In the genomic region with DNA sequence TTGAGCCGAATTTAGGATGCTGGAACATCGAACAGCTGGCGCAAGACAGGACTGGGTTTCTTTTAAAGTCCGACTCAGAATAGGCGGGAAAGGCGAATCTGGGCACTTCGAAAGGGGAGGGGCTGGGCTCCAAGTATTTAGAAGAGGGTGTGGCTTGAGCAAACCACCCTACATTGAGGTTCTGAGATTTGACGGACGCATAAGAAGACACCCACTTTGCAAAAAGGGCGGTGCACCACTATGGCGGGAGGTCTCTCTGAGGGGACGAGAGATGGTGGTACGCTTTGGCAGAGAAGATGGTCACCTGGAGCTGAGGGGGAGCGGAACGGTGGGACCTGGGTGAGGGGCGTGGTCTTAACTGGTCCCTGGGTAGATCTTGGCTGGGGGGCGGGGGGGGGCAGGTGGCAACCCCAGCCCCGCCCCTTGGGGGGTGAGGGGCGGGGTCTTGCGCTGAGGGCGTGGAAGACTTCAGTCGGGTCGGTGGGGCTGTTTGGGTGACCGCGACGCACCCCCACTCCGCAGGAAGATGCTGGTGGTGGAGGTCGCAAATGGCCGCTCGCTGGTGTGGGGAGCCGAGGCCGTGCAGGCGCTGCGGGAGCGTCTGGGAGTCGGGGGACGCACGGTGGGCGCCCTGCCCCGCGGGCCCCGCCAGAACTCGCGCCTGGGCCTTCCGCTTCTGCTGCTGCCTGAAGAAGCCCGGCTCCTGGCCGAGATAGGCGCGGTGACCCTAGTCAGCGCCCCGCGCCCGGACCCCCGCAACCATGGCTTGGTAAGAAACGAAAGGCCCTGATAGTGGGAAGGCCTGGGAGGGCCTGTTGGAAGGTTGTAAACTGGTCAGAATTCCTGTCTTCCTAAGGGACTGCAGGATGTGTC, we compare ENCODE assay signal across 8 mouse cellular contexts. TPM values are rescaled to one million over a fixed set of nuclear protein-coding genes. Genes with fewer than 3 reads are reported as not detected.
A peak's percentile ranks its signal among the peaks of the same experiment; 100 is the strongest.
DNase-seq lines count a peak whose midpoint lies in the region; ATAC-seq and TF ChIP-seq lines count a peak whose summit lies in the region.

No protein-coding gene starts in this region.

- TF ChIP-seq POLR2A in olfactory bulb, adult 2 months (IDR thresholded peaks at IDR 0.05; ENCODE audit: insufficient read depth, low read depth, low read length) = no peak
- TF ChIP-seq POLR2A in thymus, adult 2 months (IDR thresholded peaks at IDR 0.05; ENCODE audit: control insufficient read depth, extremely low read depth, insufficient read depth, low read length, poor library complexity) = no peak

- peak; percentile 84 for DNase-seq in ES-E14 (ENCODE audit: low read depth, low spot score)
- peak; percentile 77 for DNase-seq in forebrain, embryonic 10.5 days (ENCODE audit: extremely low spot score, low spot score)
- DNase-seq in heart, postnatal 10 days = peak; percentile 80 to 84
- peak; percentile 83 to 85 for DNase-seq in kidney, postnatal 36 days
- DNase-seq in thymus, adult 2 months = peak; percentile 55

- in situ Hi-C loops in ES-E14 (cut with MboI; ENCODE audit: low sequenced_read_pairs in 2 of 2, unreplicated experiment in 2 of 2) = no loop called here

- no peaks in the 10 kb centered on the region for H3K9me3 ChIP-seq in ES-E14 (ENCODE audit: control insufficient read depth, insufficient read depth, low read depth, low read length)
- H3K9me3 ChIP-seq in forebrain, embryonic 10.5 days = no peaks in the 10 kb centered on the region
- no peaks in the 10 kb centered on the region for H3K9me3 ChIP-seq in lung, embryonic 16.5 days (ENCODE audit: control insufficient read depth, low read length)

- peak overlapping the region; percentile 89 for H3K9ac ChIP-seq in ES-E14 (ENCODE audit: insufficient read depth, low read depth, low read length, poor library complexity, severe bottlenecking)
- H3K9ac ChIP-seq in lung, embryonic 16.5 days (ENCODE audit: low read length) = peak overlapping the region; percentile 96

- 0 out of 4 replicates have a peak, but pooled peaks cover 0 to 2% of the 10 kb centered on the region in 2 experiments for H3K4me1 ChIP-seq in ES-E14 (ENCODE audit: control insufficient read depth in 2 of 2, insufficient read depth in 2 of 2, low read length in 2 of 2, poor library complexity in 1 of 2)
- no peaks in the 10 kb centered on the region for H3K4me1 ChIP-seq in brown adipose tissue, adult 24 weeks (ENCODE audit: control insufficient read depth, insufficient read depth, insufficient read length, low read length)
- peaks cover 27% of the 10 kb centered on the region for H3K4me1 ChIP-seq in forebrain, embryonic 10.5 days
- H3K4me1 ChIP-seq in lung, embryonic 16.5 days (replicated peaks; ENCODE audit: control insufficient read depth, insufficient read depth, low read length) = peaks cover 17% of the 10 kb centered on the region
- H3K4me1 ChIP-seq in olfactory bulb, adult 2 months (ENCODE audit: control insufficient read depth, insufficient read depth, low read length) = peaks cover 15% of the 10 kb centered on the region
- peaks cover 16% of the 10 kb centered on the region for H3K4me1 ChIP-seq in thymus, adult 2 months (replicated peaks; ENCODE audit: control insufficient read depth, insufficient read depth, low read length)

- peak overlapping the region; percentile 85 for H3K27ac ChIP-seq in ES-E14 (ENCODE audit: insufficient read depth, low read depth, low read length, poor library complexity, severe bottlenecking)
- H3K27ac ChIP-seq in brown adipose tissue, adult 24 weeks (replicated peaks; ENCODE audit: low read depth, low read length) = peak overlapping the region; percentile 92
- H3K27ac ChIP-seq in forebrain, embryonic 10.5 days = peak overlapping the region; percentile 94
- peak overlapping the region; percentile 98 for H3K27ac ChIP-seq in lung, embryonic 16.5 days (ENCODE audit: low read length)
- H3K27ac ChIP-seq in olfactory bulb, adult 2 months (ENCODE audit: insufficient read depth, low read depth, low read length) = peak overlapping the region; percentile 81
- peak overlapping the region; percentile 77 for H3K27ac ChIP-seq in thymus, adult 2 months (ENCODE audit: control insufficient read depth, insufficient read depth, low read length)

- under 1% methylated on average over 53 of the region's 55 CpGs for WGBS in forebrain, embryonic 10.5 days
- 1% methylated on average over 48 of the region's 55 CpGs for WGBS in lung, embryonic 16.5 days
- WGBS in olfactory bulb, adult 2 months = under 1% methylated on average over 55 of the region's 55 CpGs
- WGBS in thymus, adult 2 months = under 1% methylated on average over 55 of the region's 55 CpGs

- H3K36me3 ChIP-seq in ES-E14 (ENCODE audit: control insufficient read depth, insufficient read depth, low read length, poor library complexity, severe bottlenecking) = peaks cover 4% of the 10 kb centered on the region
- peaks cover 44% of the 10 kb centered on the region for H3K36me3 ChIP-seq in forebrain, embryonic 10.5 days (replicated peaks)
- H3K36me3 ChIP-seq in lung, embryonic 16.5 days (ENCODE audit: control insufficient read depth, insufficient read depth, low read length) = peaks cover 25% of the 10 kb centered on the region
- no peaks in the 10 kb centered on the region for H3K36me3 ChIP-seq in thymus, adult 2 months (ENCODE audit: control insufficient read depth, insufficient read depth, low read length)

- H3K4me2 ChIP-seq in lung, embryonic 16.5 days (ENCODE audit: low read depth, low read length) = peak overlapping the region; percentile 85

- intact Hi-C loops in heart, postnatal 10 days (cut with DNase I) = loop anchor here (5.0 to 10.0 kb wide), 3 partner anchors 47 to 443 kb away; partner anchors contain the start of genes Cnot3 and Leng8

- peak; percentile 73 for ATAC-seq in lung, embryonic 16.5 days (ENCODE audit: low read depth)

- peak overlapping the region; percentile 86 to 93 for H3K4me3 ChIP-seq in ES-E14 (ENCODE audit: insufficient read depth in 1 of 2, low read depth in 1 of 2, low read length in 2 of 2, poor library complexity in 1 of 2, severe bottlenecking in 1 of 2)
- H3K4me3 ChIP-seq in brown adipose tissue, adult 24 weeks (ENCODE audit: insufficient read depth, low read depth, low read length) = peak overlapping the region; percentile 72
- H3K4me3 ChIP-seq in forebrain, embryonic 10.5 days = peak overlapping the region; percentile 86
- peak overlapping the region; percentile 83 for H3K4me3 ChIP-seq in lung, embryonic 16.5 days (ENCODE audit: low read length)
- peak overlapping the region; percentile 74 for H3K4me3 ChIP-seq in olfactory bulb, adult 2 months (ENCODE audit: insufficient read depth, low read depth, low read length)
- peak overlapping the region; percentile 69 for H3K4me3 ChIP-seq in thymus, adult 2 months (ENCODE audit: control insufficient read depth, insufficient read depth, low read length)

- no peaks in the 10 kb centered on the region for H3K27me3 ChIP-seq in forebrain, embryonic 10.5 days (ENCODE audit: poor library complexity, severe bottlenecking)
- H3K27me3 ChIP-seq in lung, embryonic 16.5 days (ENCODE audit: control insufficient read depth, insufficient read depth, low read depth, low read length) = no peaks in the 10 kb centered on the region
- no peaks in the 10 kb centered on the region for H3K27me3 ChIP-seq in thymus, adult 2 months (ENCODE audit: control insufficient read depth, insufficient read depth, low read length)

- no peak for TF ChIP-seq CTCF in olfactory bulb, adult 2 months (IDR thresholded peaks at IDR 0.05; ENCODE audit: insufficient read depth, low read depth, low read length)
- no peak for TF ChIP-seq CTCF in thymus, adult 2 months (IDR thresholded peaks at IDR 0.05; ENCODE audit: borderline replicate concordance, control insufficient read depth, extremely low read depth, insufficient read depth, low read length, poor library complexity)

RNA-seq across cellular contexts. Expression of gene Mboat7, which starts 1.0 kb away (rescaled TPM):
- 34.4 and 55.9 TPM in 2 replicates for total RNA-seq in ES-E14 (2012; rRNA removed)
- polyA plus RNA-seq in brown adipose tissue, adult 24 weeks (2012; ENCODE audit: insufficient read depth, insufficient read length, missing spikeins) = 20.9 and 29.8 TPM in 2 replicates
- polyA plus RNA-seq in forebrain, embryonic 10.5 days (2016; fragmentation: Nextera tagmentation; extraction: Ambion mirVana) = 37.5 and 40.9 TPM in 2 replicates
- total RNA-seq in heart, postnatal 10 days (2021) = 10 to 100 TPM; 25.7 to 28.9 TPM
- 47.0 and 51.3 TPM in 2 replicates for polyA plus RNA-seq in lung, embryonic 16.5 days (2015; fragmentation: Nextera tagmentation; extraction: Ambion mirVana)
- not detected in 2 replicates for polyA plus RNA-seq in olfactory bulb, adult 2 months (2012; ENCODE audit: insufficient read depth, insufficient read length, low replicate concordance, missing spikeins)
- 75.5 and 82.5 TPM in 2 replicates for polyA plus RNA-seq in thymus, adult 2 months (2012; rRNA removed)

RNA-seq across cellular contexts. Expression of gene Tsen34, which starts 1.6 kb away (rescaled TPM):
- total RNA-seq in ES-E14 (2012; rRNA removed) = 79.0 and 90.2 TPM in 2 replicates
- polyA plus RNA-seq in brown adipose tissue, adult 24 weeks (2012; ENCODE audit: insufficient read depth, insufficient read length, missing spikeins) = 37.7 and 38.0 TPM in 2 replicates
- polyA plus RNA-seq in forebrain, embryonic 10.5 days (2016; fragmentation: Nextera tagmentation; extraction: Ambion mirVana) = 286 and 298 TPM in 2 replicates
- 100 to 1,000 TPM; 106 to 107 TPM for total RNA-seq in heart, postnatal 10 days (2021)
- polyA plus RNA-seq in lung, embryonic 16.5 days (2015; fragmentation: Nextera tagmentation; extraction: Ambion mirVana) = 258 and 270 TPM in 2 replicates
- not detected in 2 replicates for polyA plus RNA-seq in olfactory bulb, adult 2 months (2012; ENCODE audit: insufficient read depth, insufficient read length, low replicate concordance, missing spikeins)
- polyA plus RNA-seq in thymus, adult 2 months (2012; rRNA removed) = 53.6 and 57.6 TPM in 2 replicates

RNA-seq across cellular contexts. Expression of gene Rps9, which starts 9.5 kb away (rescaled TPM):
- 2,173 and 2,308 TPM in 2 replicates for total RNA-seq in ES-E14 (2012; rRNA removed)
- polyA plus RNA-seq in brown adipose tissue, adult 24 weeks (2012; ENCODE audit: insufficient read depth, insufficient read length, missing spikeins) = 727 and 740 TPM in 2 replicates
- polyA plus RNA-seq in forebrain, embryonic 10.5 days (2016; fragmentation: Nextera tagmentation; extraction: Ambion mirVana) = 1,434 and 1,436 TPM in 2 replicates
- 100 to 1,000 TPM; 812 to 873 TPM for total RNA-seq in heart, postnatal 10 days (2021)
- polyA plus RNA-seq in lung, embryonic 16.5 days (2015; fragmentation: Nextera tagmentation; extraction: Ambion mirVana) = 1,423 and 1,469 TPM in 2 replicates
- 2,455 TPM in 1 of 2 replicates, not detected in the other for polyA plus RNA-seq in olfactory bulb, adult 2 months (2012; ENCODE audit: insufficient read depth, insufficient read length, low replicate concordance, missing spikeins)
- 2,860 and 2,943 TPM in 2 replicates for polyA plus RNA-seq in thymus, adult 2 months (2012; rRNA removed)

RNA-seq across cellular contexts. Expression of gene Tmc4, which starts 17.0 kb away (rescaled TPM):
- total RNA-seq in ES-E14 (2012; rRNA removed) = 2.9 and 5.3 TPM in 2 replicates
- polyA plus RNA-seq in brown adipose tissue, adult 24 weeks (2012; ENCODE audit: insufficient read depth, insufficient read length, missing spikeins) = 0.67 TPM in 1 of 2 replicates, not detected in the other
- 3.3 and 4.1 TPM in 2 replicates for polyA plus RNA-seq in forebrain, embryonic 10.5 days (2016; fragmentation: Nextera tagmentation; extraction: Ambion mirVana)
- total RNA-seq in heart, postnatal 10 days (2021) = 1 to 10 TPM; 1.5 to 2.1 TPM
- polyA plus RNA-seq in lung, embryonic 16.5 days (2015; fragmentation: Nextera tagmentation; extraction: Ambion mirVana) = 33.8 and 41.3 TPM in 2 replicates
- not detected in 2 replicates for polyA plus RNA-seq in olfactory bulb, adult 2 months (2012; ENCODE audit: insufficient read depth, insufficient read length, low replicate concordance, missing spikeins)
- polyA plus RNA-seq in thymus, adult 2 months (2012; rRNA removed) = 21.7 and 27.9 TPM in 2 replicates

RNA-seq across cellular contexts. Expression of gene Pirb, which starts 25.9 kb away (rescaled TPM):
- total RNA-seq in ES-E14 (2012; rRNA removed) = 0.09 TPM in 1 of 2 replicates, not detected in the other
- polyA plus RNA-seq in brown adipose tissue, adult 24 weeks (2012; ENCODE audit: insufficient read depth, insufficient read length, missing spikeins) = 3.7 and 5.2 TPM in 2 replicates
- 0.19 and 0.26 TPM in 2 replicates for polyA plus RNA-seq in forebrain, embryonic 10.5 days (2016; fragmentation: Nextera tagmentation; extraction: Ambion mirVana)
- 1 to 10 TPM in 1 of 2 experiments, under 1 TPM in 1; 0.67 to 1.4 TPM for total RNA-seq in heart, postnatal 10 days (2021)
- polyA plus RNA-seq in lung, embryonic 16.5 days (2015; fragmentation: Nextera tagmentation; extraction: Ambion mirVana) = 1.3 and 1.6 TPM in 2 replicates
- not detected in 2 replicates for polyA plus RNA-seq in olfactory bulb, adult 2 months (2012; ENCODE audit: insufficient read depth, insufficient read length, low replicate concordance, missing spikeins)
- polyA plus RNA-seq in thymus, adult 2 months (2012; rRNA removed) = 17.5 and 20.0 TPM in 2 replicates

Comparison
In these comparisons a context has a peak if more than half of its experiments do, and no peak if none do; other contexts are left out.
1. Peak in every context shown above with its lines: DNase-seq, ATAC-seq, H3K4me3 ChIP-seq and H3K27ac ChIP-seq.
2. RNA of gene Tsen34, which starts 1.6 kb away (polyA plus RNA-seq): 286 to 298 TPM in forebrain, embryonic 10.5 days, 258 to 270 TPM in lung, embryonic 16.5 days, 53.6 to 57.6 TPM in thymus, adult 2 months and 37.7 to 38.0 TPM in brown adipose tissue, adult 24 weeks; not detected in olfactory bulb, adult 2 months; every median in the first group is over 10 times any median in the second.